Mouse (Mus musculus) T-cell, adult 2 months (primary cell): ENCODE results near the gene Nedd4.

Experiments
- DNase-seq: peaks from one replicate; pipeline ENCODE4 v3.0.0; 2022; ENCODE audit warnings: low spot score

Nedd4 gene

GRCm38 (mm10) chr9:72791681-72792080, 129.5 kb downstream of the Nedd4 start:
- no peak for DNase-seq

GRCm38 (mm10) chr9:72795243-72795642, 133.1 kb downstream of the Nedd4 start:
- no peak for DNase-seq

- peak; percentile 42 for DNase-seq
Observed at GRCm38 (mm10) chr9:72797136-72797621, 135.0 kb downstream of the Nedd4 start.
